Mouse (Mus musculus) MEL (cell line): ENCODE data around the gene Nsd2. TPM values are rescaled to one million over a fixed set of nuclear protein-coding genes. Genes with fewer than 3 reads are reported as not detected.

ENCODE experiments used
- DNase-seq: peaks from one replicate; pipeline ENCODE4 v3.0.0; 2011; ENCODE audit warnings: low read depth, low spot score
- H3K27ac ChIP-seq: 2 replicates; pipeline ENCODE4 v1.5.1; 2012; ENCODE audit warnings: low read depth, mild to moderate bottlenecking, control low read depth, low read length, moderate library complexity; ENCODE audit not compliant: control insufficient read depth
- H3K27me3 ChIP-seq, 2 experiments: fragments of 150-350 bp in 1 of 2; sonication (generic) in 1 of 2; 2 replicates each; pipeline ENCODE4 v1.6.1; 2012; ENCODE audit warnings: low read length in 2 of 2, mild to moderate bottlenecking in 2 of 2, improper control_type of control experiment in 1 of 2, moderate library complexity in 1 of 2; ENCODE audit not compliant: insufficient read depth in 2 of 2, control insufficient read depth in 1 of 2
- H3K36me3 ChIP-seq, 2 experiments: 2 replicates each; pipeline ENCODE4 v1.6.1; 2012 to 2014; ENCODE audit warnings: low read length in 2 of 2, improper control_type of control experiment in 1 of 2, inconsistent platforms in 1 of 2, mild to moderate bottlenecking in 1 of 2; ENCODE audit not compliant: insufficient read depth in 2 of 2, control insufficient read depth in 1 of 2
- H3K4me1 ChIP-seq, 2 experiments: fragments of 150-350 bp in 1 of 2; sonication (generic) in 1 of 2; 2 replicates each; pipeline ENCODE4 v1.6.1; 2012; ENCODE audit warnings: low read length in 2 of 2, improper control_type of control experiment in 1 of 2, mild to moderate bottlenecking in 1 of 2; ENCODE audit not compliant: insufficient read depth in 2 of 2, control insufficient read depth in 1 of 2
- H3K4me3 ChIP-seq, 2 experiments: fragments of 150-350 bp in 1 of 2; sonication (generic) in 1 of 2; 2 replicates each; pipeline ENCODE4 v1.5.1; 2012; ENCODE audit warnings: low read depth in 2 of 2, low read length in 2 of 2, mild to moderate bottlenecking in 2 of 2, moderate library complexity in 2 of 2, control low read depth in 1 of 2, improper control_type of control experiment in 1 of 2; ENCODE audit not compliant: control insufficient read depth in 1 of 2, insufficient read depth in 1 of 2
- H3K79me2 ChIP-seq: 2 replicates; pipeline ENCODE4 v1.6.1; 2012; ENCODE audit warnings: mild to moderate bottlenecking, low read length, moderate library complexity; ENCODE audit not compliant: control insufficient read depth, poor library complexity, insufficient read depth
- H3K9ac ChIP-seq: 2 replicates; pipeline ENCODE4 v1.6.1; 2012; ENCODE audit warnings: low read depth, mild to moderate bottlenecking, control low read depth, low read length, moderate library complexity; ENCODE audit not compliant: control insufficient read depth, poor library complexity, severe bottlenecking
- H3K9me3 ChIP-seq: fragments of 150-350 bp; sonication (generic); replicated peaks from 2 replicates; pipeline ENCODE4 v1.6.1; 2012; ENCODE audit warnings: mild to moderate bottlenecking, low read length, improper control_type of control experiment, moderate library complexity; ENCODE audit not compliant: insufficient read depth
- EP300 ChIP-seq, 2 experiments: IDR thresholded peaks; 2 replicates each; pipeline ENCODE4 v1.6.1; 2011; ENCODE audit warnings: improper control_type of control experiment in 2 of 2, low read length in 2 of 2, low read depth in 1 of 2, mild to moderate bottlenecking in 1 of 2
- JUND ChIP-seq: IDR thresholded peaks from 2 replicates; pipeline ENCODE4 v1.6.1; 2011; ENCODE audit warnings: low read depth, mild to moderate bottlenecking, improper control_type of control experiment, low read length
- KAT2A ChIP-seq: conservative IDR thresholded peaks from 2 replicates; pipeline ENCODE4 v1.6.1; 2012; ENCODE audit warnings: low read depth, low read length, improper control_type of control experiment, inconsistent platforms
- POLR2AphosphoS2 ChIP-seq: IDR thresholded peaks from 2 replicates; pipeline ENCODE4 v1.6.1; 2011; ENCODE audit warnings: low read length, improper control_type of control experiment
- RCOR1 ChIP-seq: IDR thresholded peaks from 2 replicates; pipeline ENCODE4 v1.6.1; 2012; ENCODE audit warnings: low read depth, mild to moderate bottlenecking, inconsistent platforms, low read length, improper control_type of control experiment
- SIN3A ChIP-seq: IDR thresholded peaks from 2 replicates; pipeline ENCODE4 v1.6.1; 2012; ENCODE audit warnings: low read length, improper control_type of control experiment, inconsistent platforms
- SMC3 ChIP-seq: IDR thresholded peaks from 2 replicates; pipeline ENCODE4 v1.6.1; 2011; ENCODE audit warnings: low read depth, low read length, improper control_type of control experiment
- USF2 ChIP-seq, 2 experiments: IDR thresholded peaks; 2 replicates each; pipeline ENCODE4 v1.6.1; 2011 to 2012; ENCODE audit warnings: improper control_type of control experiment in 2 of 2, low read length in 2 of 2, borderline replicate concordance in 1 of 2, inconsistent platforms in 1 of 2, low read depth in 1 of 2, mild to moderate bottlenecking in 1 of 2; ENCODE audit not compliant: insufficient read depth in 1 of 2
- ZKSCAN1 ChIP-seq: IDR thresholded peaks from 2 replicates; pipeline ENCODE4 v1.6.1; 2012; ENCODE audit warnings: low read depth, mild to moderate bottlenecking, inconsistent platforms, low read length, improper control_type of control experiment, moderate library complexity
- polyA plus RNA-seq, 2 experiments: library from polyadenylated mRNA; stranded (reverse) in 1 of 2; unstranded in 1 of 2; fragments of >175 nt in 1 of 2; fragments of >200 nt in 1 of 2; gene quantifications; 2 replicates each; pipeline versions ENCODE4 v1.2.1 to v1.2.4; 2012; ENCODE audit warnings: low replicate concordance in 2 of 2, low read depth in 1 of 2; ENCODE audit not compliant: insufficient read length in 2 of 2, insufficient read depth in 1 of 2, missing spikeins in 1 of 2
- total RNA-seq: library from RNA; depleted of rRNA; stranded (reverse); fragments of 300-350 nt; gene quantifications from 2 replicates; pipeline ENCODE4 v1.2.3, GENCODE M21; 2012

Nsd2 gene
- total and polyA plus RNA-seq, 3 experiments, result 82.5 to 233 (median 116) TPM

DNA sequence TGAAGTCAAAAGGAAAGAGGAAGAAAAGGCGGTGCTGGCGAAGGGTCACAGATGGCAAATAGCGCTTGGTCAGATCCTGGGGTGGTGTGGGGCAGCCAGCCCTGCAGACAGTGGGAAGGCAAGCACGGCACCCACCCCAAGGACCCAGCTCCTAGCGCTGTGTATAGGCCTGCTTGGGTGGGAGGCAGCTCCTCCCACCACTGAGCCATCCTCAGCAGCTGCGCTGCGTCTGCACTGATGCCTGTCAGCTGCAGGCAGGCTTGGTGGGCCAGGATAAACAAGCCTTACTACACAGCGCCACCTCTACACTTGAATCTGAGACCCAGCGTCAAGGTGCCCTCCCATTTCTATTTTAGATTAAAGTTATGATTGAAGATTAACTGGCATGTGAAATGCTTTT lies 74.6 kb downstream of the Nsd2 start:
- Histone ChIP-seq H3K36me3 (peaks cover 0 to 44% of the 10 kb centered on the region in 2 experiments; a peak in 2 of 4 replicates), H3K79me2 (no peaks in the 10 kb centered on the region), H3K27me3 (no peaks in the 10 kb centered on the region), H3K9ac (no peak overlapping the region), H3K4me3 (no peak overlapping the region), H3K27ac (no peak overlapping the region), H3K4me1 (no peaks in the 10 kb centered on the region), H3K9me3 (no peaks in the 10 kb centered on the region)
- TF ChIP-seq EP300 (IDR thresholded peaks at IDR 0.05; ENCODE audit: low read depth in 1 of 2, low read length in 2 of 2) (no peak), KAT2A (no peak), SMC3 (no peak), ZKSCAN1 (no peak)
- no peak for DNase-seq

DNA sequence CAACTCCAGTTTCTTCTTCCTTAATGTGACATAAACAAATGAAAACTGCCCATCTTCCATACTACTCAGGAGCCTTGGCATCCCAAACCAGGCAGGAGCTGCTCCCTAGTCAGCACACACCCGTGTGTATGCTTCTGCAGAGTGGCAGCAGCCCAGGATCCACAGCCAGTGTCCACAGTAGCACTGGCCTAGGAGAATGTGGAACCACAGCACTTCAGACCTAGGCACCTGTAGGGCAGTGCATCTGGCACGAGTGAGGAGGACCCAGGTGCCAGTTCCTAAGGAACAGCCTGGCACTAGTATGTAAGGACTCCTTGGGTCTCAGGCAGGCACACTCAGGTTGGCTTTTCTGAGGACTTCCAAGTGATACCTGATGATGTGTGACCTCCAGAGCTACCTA lies 76.6 kb downstream of the Nsd2 start:
- no peak overlapping the region for H3K4me3 ChIP-seq
- H3K79me2 ChIP-seq, result no peaks in the 10 kb centered on the region
- H3K4me1 ChIP-seq, result no peaks in the 10 kb centered on the region
- no peaks in the 10 kb centered on the region for H3K27me3 ChIP-seq
- TF ChIP-seq JUND, result no peak
- no peak for TF ChIP-seq RCOR1
- TF ChIP-seq POLR2AphosphoS2, result 0 out of 2 replicates have a peak, but pooled peaks have one; percentile 3
- 0 out of 4 replicates have a peak, but pooled peaks of 1 of the 2 experiments have one; percentile 6 for TF ChIP-seq USF2 (IDR thresholded peaks at IDR 0.05; ENCODE audit: borderline replicate concordance in 1 of 2, insufficient read depth in 1 of 2, low read depth in 1 of 2, low read length in 2 of 2)
- no peak overlapping the region for H3K9ac ChIP-seq
- no peak overlapping the region for H3K27ac ChIP-seq
- DNase-seq, result no peak
- H3K9me3 ChIP-seq, result no peaks in the 10 kb centered on the region
- peaks cover 0 to 38% of the 10 kb centered on the region in 2 experiments; a peak in 2 of 4 replicates for H3K36me3 ChIP-seq

DNA sequence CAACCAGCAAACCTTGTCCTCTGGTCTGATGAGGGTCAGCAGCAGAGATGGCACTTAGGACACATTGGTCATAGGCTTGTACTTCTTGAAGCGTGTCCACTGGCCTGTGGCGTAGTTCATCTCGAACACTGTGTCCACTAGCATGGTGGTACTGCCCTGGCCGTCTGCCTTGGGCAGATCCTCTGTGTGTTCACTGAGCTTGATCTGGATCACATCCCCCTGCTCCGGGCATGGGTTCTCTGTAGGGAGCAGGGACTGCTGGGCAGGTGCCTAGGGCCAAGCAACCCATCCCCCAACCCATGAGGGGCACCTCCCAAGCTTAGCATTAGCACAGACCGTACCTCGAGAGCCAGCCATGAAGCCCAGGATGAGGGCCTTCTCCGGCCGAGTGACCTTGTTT lies 78.1 kb downstream of the Nsd2 start:
- Histone ChIP-seq H3K27ac (no peak overlapping the region), H3K36me3 (peaks cover 0 to 42% of the 10 kb centered on the region in 2 experiments; a peak in 2 of 4 replicates), H3K4me3 (no peak overlapping the region), H3K27me3 (no peaks in the 10 kb centered on the region), H3K9me3 (no peaks in the 10 kb centered on the region), H3K4me1 (no peaks in the 10 kb centered on the region), H3K79me2 (no peaks in the 10 kb centered on the region), H3K9ac (no peak overlapping the region)
- peak; percentile 50; the same call in 1 of the 2 replicates for TF ChIP-seq POLR2AphosphoS2
- no peak for TF ChIP-seq SIN3A
- no peak for DNase-seq
